Mouse (Mus musculus) left cerebral cortex, adult 8-10 months (tissue): ENCODE measurements around the gene Chd3. TPM values are rescaled to one million over a fixed set of nuclear protein-coding genes. Genes with fewer than 3 reads are reported as not detected.

Source experiments
- DNase-seq, 2 experiments: peaks; one replicate each; pipeline ENCODE4 v3.0.0; 2022; ENCODE audit warnings: low spot score in 2 of 2
- total RNA-seq, 4 experiments: library from RNA; stranded (reverse); gene quantifications; 2 replicates each; pipeline ENCODE4 v1.2.4; 2022

Chd3 gene
- total RNA-seq, 4 experiments from 2014 or later = 370 to 420 (median 387) TPM

GRCm38 (mm10) chr11:69390400-69391034 lies 21.3 kb upstream of the Chd3 start:
- peak; percentile 26 to 27 for DNase-seq

GRCm38 (mm10) chr11:69389531-69390399 lies 20.6 kb upstream of the Chd3 start:
- DNase-seq = peak in 1 of 2 experiments; percentile 28

GRCm38 (mm10) chr11:69388680-69389079 lies 19.5 kb upstream of the Chd3 start:
- DNase-seq = no peak

- DNase-seq = no peak
Measured at GRCm38 (mm10) chr11:69386758-69387157, 17.6 kb upstream of the Chd3 start.

GRCm38 (mm10) chr11:69384979-69385378 lies 15.8 kb upstream of the Chd3 start:
- DNase-seq = no peak

- DNase-seq = no peak
Measured at GRCm38 (mm10) chr11:69382478-69383105, 13.4 kb upstream of the Chd3 start.

- DNase-seq = no peak
Measured at GRCm38 (mm10) chr11:69381356-69381755, 12.2 kb upstream of the Chd3 start.

- DNase-seq = no peak
Measured at GRCm38 (mm10) chr11:69379600-69379999, 10.4 kb upstream of the Chd3 start.

- DNase-seq = no peak
Measured at GRCm38 (mm10) chr11:69377766-69378165, 8.6 kb upstream of the Chd3 start.

- DNase-seq = no peak
Measured at GRCm38 (mm10) chr11:69375646-69376045, 6.4 kb upstream of the Chd3 start.

GRCm38 (mm10) chr11:69373223-69373965 lies 4.2 kb upstream of the Chd3 start:
- DNase-seq = no peak

- no peak for DNase-seq
Measured at GRCm38 (mm10) chr11:69372780-69373170, 3.6 kb upstream of the Chd3 start.

- DNase-seq = peak in 1 of 2 experiments; percentile 60
Measured at GRCm38 (mm10) chr11:69372056-69372779, 3.0 kb upstream of the Chd3 start.

GRCm38 (mm10) chr11:69371601-69372000 lies 2.4 kb upstream of the Chd3 start:
- peak in 1 of 2 experiments; percentile 32 for DNase-seq

- DNase-seq = no peak
Measured at GRCm38 (mm10) chr11:69370817-69371215, 1.6 kb upstream of the Chd3 start.

GRCm38 (mm10) chr11:69369990-69370816 lies 997 bp upstream of the Chd3 start:
- DNase-seq = no peak

- peak in 1 of 2 experiments; percentile 53 for DNase-seq
Measured at GRCm38 (mm10) chr11:69368356-69369214, 621 bp downstream of the Chd3 start.

GRCm38 (mm10) chr11:69367616-69368355 lies 1.4 kb downstream of the Chd3 start:
- peak in 1 of 2 experiments; percentile 55 for DNase-seq
